20 mouse cellular contexts compared by ENCODE assay signal in the genomic region with DNA sequence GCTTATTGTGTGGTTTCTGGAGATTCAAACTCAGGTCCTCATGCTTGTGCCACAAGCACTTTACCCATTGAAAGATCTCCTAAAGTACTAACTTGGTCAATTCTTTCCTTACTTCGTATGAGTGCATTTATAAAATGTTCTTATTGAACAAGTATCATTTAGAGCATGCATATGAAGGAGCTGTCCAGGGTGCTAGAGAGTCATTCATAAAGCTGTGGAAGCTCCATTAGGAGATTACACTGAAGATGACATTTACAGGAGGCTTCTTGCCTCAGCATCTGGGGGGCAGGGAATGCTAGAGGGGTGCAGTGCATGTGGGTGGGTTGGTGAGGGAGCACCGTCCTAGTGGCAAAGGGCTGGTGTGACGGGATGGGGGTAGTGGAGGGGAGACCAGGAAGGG.
DNase-seq lines count a peak whose midpoint lies in the region; ATAC-seq lines count a peak whose summit lies in the region.
"Had no signal": no experiment of that assay in that cellular context is flagged by ENCODE, and none has a peak within 500 bp of the region (broad histone marks: within the 10 kb centered on the region; RNA-seq: fewer than 3 reads in every experiment).

No protein-coding gene starts in this region.

- no peak overlapping the region for H3K9ac ChIP-seq in hindbrain, embryonic 11.5 days (ENCODE audit: low read depth, low read length)
- H3K9ac ChIP-seq in hindbrain, embryonic 12.5 days: no peak overlapping the region
- H3K9ac ChIP-seq in midbrain, embryonic 14.5 days (replicated peaks; ENCODE audit: low read length): no peak overlapping the region
- H3K9ac ChIP-seq in midbrain, embryonic 15.5 days: no peak overlapping the region
- H3K9ac ChIP-seq: forebrain, postnatal 0 days; limb, embryonic 13.5 days; lung, embryonic 15.5 days had no signal

- intact Hi-C loops in left cerebral cortex, postnatal 25 days (cut with DNase I): no loop called here

- H3K27me3 ChIP-seq in hindbrain, embryonic 11.5 days (ENCODE audit: control insufficient read depth, insufficient read depth, low read length): no peaks in the 10 kb centered on the region
- H3K27me3 ChIP-seq in hindbrain, embryonic 12.5 days: no peaks in the 10 kb centered on the region
- H3K27me3 ChIP-seq in midbrain, embryonic 14.5 days (ENCODE audit: control insufficient read depth, insufficient read depth, low read length): no peaks in the 10 kb centered on the region
- H3K27me3 ChIP-seq in midbrain, embryonic 15.5 days (replicated peaks): no peaks in the 10 kb centered on the region
- H3K27me3 ChIP-seq: limb, embryonic 13.5 days; lung, embryonic 15.5 days; megakaryocyte, embryonic 14.5 days; Patski had no signal

- WGBS in hindbrain, embryonic 11.5 days: 90% methylated on average over 3 of the region's 3 CpGs
- WGBS in hindbrain, embryonic 12.5 days: 93% methylated on average over 3 of the region's 3 CpGs
- 90% methylated on average over 3 of the region's 3 CpGs for WGBS in midbrain, embryonic 14.5 days
- 90% methylated on average over 3 of the region's 3 CpGs for WGBS in midbrain, embryonic 15.5 days

- H3K4me1 ChIP-seq in hindbrain, embryonic 11.5 days (replicated peaks; ENCODE audit: control insufficient read depth, insufficient read depth, low read length): no peaks in the 10 kb centered on the region
- no peaks in the 10 kb centered on the region for H3K4me1 ChIP-seq in hindbrain, embryonic 12.5 days
- H3K4me1 ChIP-seq in midbrain, embryonic 14.5 days (ENCODE audit: control insufficient read depth, insufficient read depth, low read length): no peaks in the 10 kb centered on the region
- H3K4me1 ChIP-seq in midbrain, embryonic 15.5 days: no peaks in the 10 kb centered on the region
- H3K4me1 ChIP-seq: heart, embryonic 10.5 days; limb, embryonic 13.5 days; lung, embryonic 15.5 days; megakaryocyte, embryonic 14.5 days had no signal

- peak; percentile 30 for DNase-seq in hindbrain, embryonic 11.5 days (ENCODE audit: low spot score)
- DNase-seq in midbrain, embryonic 14.5 days: peak; percentile 8
- DNase-seq in embryo, embryonic 11 days: peak; percentile 51
- DNase-seq in retina, postnatal 1 day: peak; percentile 16
- no peak for DNase-seq in cerebellum, adult 11-12 months
- DNase-seq in left cerebral cortex, postnatal 25 days (ENCODE audit: low spot score in 2 of 2): no peak
- DNase-seq: cerebellum, postnatal 36 days; forebrain, postnatal 0 days; gastrocnemius, postnatal 25 days; kidney, adult 2 months; right cerebral cortex, postnatal 25 days; thymus, adult 2 months had no signal

- ATAC-seq in hindbrain, embryonic 11.5 days (ENCODE audit: low FRiP score): no peak
- ATAC-seq in hindbrain, embryonic 12.5 days (ENCODE audit: low FRiP score): no peak
- ATAC-seq in midbrain, embryonic 14.5 days (ENCODE audit: low FRiP score, low TSS enrichment): peak; percentile 34; the same call in 1 of the 2 replicates
- no peak for ATAC-seq in midbrain, embryonic 15.5 days (replicated peaks)
- ATAC-seq: forebrain, postnatal 0 days; Patski had no signal

- no peak overlapping the region for H3K4me3 ChIP-seq in hindbrain, embryonic 11.5 days (ENCODE audit: low read depth, low read length)
- H3K4me3 ChIP-seq in hindbrain, embryonic 12.5 days: no peak overlapping the region
- H3K4me3 ChIP-seq in midbrain, embryonic 14.5 days (replicated peaks; ENCODE audit: low read depth, low read length): no peak overlapping the region
- no peak overlapping the region for H3K4me3 ChIP-seq in midbrain, embryonic 15.5 days
- H3K4me3 ChIP-seq: erythroblast, embryonic 14.5 days; heart, embryonic 10.5 days; limb, embryonic 13.5 days; lung, embryonic 15.5 days; megakaryocyte, embryonic 14.5 days had no signal

- H3K9me3 ChIP-seq in hindbrain, embryonic 11.5 days (ENCODE audit: control insufficient read depth, low read length): no peaks in the 10 kb centered on the region
- no peaks in the 10 kb centered on the region for H3K9me3 ChIP-seq in hindbrain, embryonic 12.5 days (replicated peaks)
- no peaks in the 10 kb centered on the region for H3K9me3 ChIP-seq in midbrain, embryonic 14.5 days (ENCODE audit: control insufficient read depth, low read length)
- no peaks in the 10 kb centered on the region for H3K9me3 ChIP-seq in midbrain, embryonic 15.5 days
- H3K9me3 ChIP-seq: heart, embryonic 10.5 days; limb, embryonic 13.5 days; lung, embryonic 15.5 days had no signal

- no peaks in the 10 kb centered on the region for H3K36me3 ChIP-seq in hindbrain, embryonic 11.5 days (ENCODE audit: control insufficient read depth, insufficient read depth, low read length)
- no peaks in the 10 kb centered on the region for H3K36me3 ChIP-seq in hindbrain, embryonic 12.5 days
- H3K36me3 ChIP-seq in midbrain, embryonic 14.5 days (ENCODE audit: control insufficient read depth, insufficient read depth, low read length): no peaks in the 10 kb centered on the region
- no peaks in the 10 kb centered on the region for H3K36me3 ChIP-seq in midbrain, embryonic 15.5 days (replicated peaks)
- H3K36me3 ChIP-seq: heart, embryonic 10.5 days; limb, embryonic 13.5 days; lung, embryonic 15.5 days had no signal

- no peak overlapping the region for H3K4me2 ChIP-seq in hindbrain, embryonic 11.5 days (replicated peaks; ENCODE audit: low read depth, low read length)
- no peak overlapping the region for H3K4me2 ChIP-seq in hindbrain, embryonic 12.5 days (replicated peaks)
- no peak overlapping the region for H3K4me2 ChIP-seq in midbrain, embryonic 14.5 days (ENCODE audit: low read length)
- H3K4me2 ChIP-seq in midbrain, embryonic 15.5 days: no peak overlapping the region
- H3K4me2 ChIP-seq: limb, embryonic 13.5 days; lung, embryonic 15.5 days had no signal

- no peak overlapping the region for H3K27ac ChIP-seq in hindbrain, embryonic 11.5 days (ENCODE audit: low read depth, low read length)
- H3K27ac ChIP-seq in hindbrain, embryonic 12.5 days: no peak overlapping the region
- H3K27ac ChIP-seq in midbrain, embryonic 14.5 days (replicated peaks; ENCODE audit: low read depth, low read length): no peak overlapping the region
- no peak overlapping the region for H3K27ac ChIP-seq in midbrain, embryonic 15.5 days
- H3K27ac ChIP-seq: heart, embryonic 10.5 days; limb, embryonic 13.5 days; lung, embryonic 15.5 days had no signal

Comparison
In these comparisons a context has a peak if more than half of its experiments do, and no peak if none do; other contexts are left out.
1. DNase-seq: peak in hindbrain, embryonic 11.5 days (single experiment), midbrain, embryonic 14.5 days (single experiment), embryo, embryonic 11 days (single experiment) and retina, postnatal 1 day (single experiment); none in cerebellum, adult 11-12 months (single experiment) and left cerebral cortex, postnatal 25 days (0 of 2).